In the genomic region with DNA sequence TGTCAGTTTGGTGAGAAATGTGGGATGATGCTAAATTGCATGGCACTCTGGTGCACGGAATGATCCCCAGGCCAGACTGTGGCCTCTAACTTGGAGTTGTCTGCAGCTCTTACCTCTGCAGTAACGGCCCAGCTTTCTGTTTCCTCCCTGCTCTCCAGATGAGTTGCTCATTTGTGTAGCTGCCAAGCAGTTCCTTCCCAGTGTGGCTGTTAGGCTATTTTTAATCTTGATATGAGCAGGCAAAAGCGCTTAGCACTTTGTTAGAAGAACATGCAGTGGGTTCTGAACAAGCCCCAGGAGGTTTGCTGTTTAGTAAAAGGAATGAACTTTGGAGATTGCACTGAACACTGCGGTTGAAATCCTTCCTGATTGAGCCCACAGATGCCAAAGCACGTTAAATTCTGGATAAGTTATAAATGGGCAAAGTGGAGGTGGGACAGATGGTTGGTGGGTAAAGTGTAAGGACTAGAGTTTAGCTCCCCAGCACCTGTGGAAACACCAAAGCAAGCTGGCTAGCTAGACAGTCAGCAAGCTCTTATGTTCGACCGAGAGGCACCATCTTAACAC, we compare ENCODE assay signal across 18 mouse cellular contexts. TPM values are rescaled to one million over a fixed set of nuclear protein-coding genes. Genes with fewer than 3 reads are reported as not detected.
DNase-seq lines count a peak whose midpoint lies in the region; ATAC-seq and TF ChIP-seq lines count a peak whose summit lies in the region.
"Had no signal": no experiment of that assay in that cellular context is flagged by ENCODE, and none has a peak within 500 bp of the region (broad histone marks: within the 10 kb centered on the region; RNA-seq: fewer than 3 reads in every experiment).

No protein-coding gene starts in this region.

- no peak for DNase-seq in gastrocnemius, adult 2 months
- DNase-seq in gastrocnemius, adult 8-10 months (ENCODE audit: low spot score in 2 of 2): no peak
- DNase-seq in left cerebral cortex, adult 2 months (ENCODE audit: extremely low spot score in 1 of 2, low spot score in 2 of 2): peak in 1 of 2 experiments; percentile 30
- no peak for DNase-seq in left cerebral cortex, postnatal 10 days (ENCODE audit: extremely low spot score in 1 of 2, low spot score in 2 of 2)
- DNase-seq in 416B (ENCODE audit: low read depth): peak; percentile 10
- DNase-seq in brain, adult 2 months (ENCODE audit: low read depth, low spot score): peak; percentile 76
- DNase-seq: adrenal gland, postnatal 36 days; cerebellum, adult 8-10 months; gastrocnemius, postnatal 14 days; kidney, adult 8-10 months; kidney, postnatal 36 days; liver, postnatal 0 days; lung, postnatal 14 days had no signal

- TF ChIP-seq CTCF in gastrocnemius, adult 2 months (IDR thresholded peaks at IDR 0.05): no peak
- TF ChIP-seq CTCF in left cerebral cortex, adult 2 months (IDR thresholded peaks at IDR 0.05): no peak

- H3K27ac ChIP-seq in gastrocnemius, adult 2 months: peak overlapping the region; percentile 85
- peak overlapping the region; percentile 2; the same call in 1 of the 2 replicates for H3K27ac ChIP-seq in left cerebral cortex, adult 2 months
- H3K27ac ChIP-seq: forebrain, embryonic 13.5 days; hindbrain, embryonic 12.5 days; limb, embryonic 15.5 days had no signal

- no peak for ATAC-seq in erythroid progenitor cell, adult 5-6 weeks (replicated peaks; ENCODE audit: low FRiP score, poor library complexity, severe bottlenecking)
- ATAC-seq: forebrain, embryonic 13.5 days; inflammation-experienced regulatory T-cells, adult 6 months; liver, postnatal 0 days had no signal

- intact Hi-C loops in gastrocnemius, adult 2 months (cut with DNase I): no loop called here
- intact Hi-C loops in left cerebral cortex, adult 2 months (cut with DNase I): loop anchor here (5.0 kb wide), 1 partner anchor 169 kb away; no protein-coding TSS in a partner anchor
- intact Hi-C loops in left cerebral cortex, postnatal 10 days (cut with DNase I): no loop called here

- peak overlapping the region; percentile 8; the same call in 1 of the 2 replicates for H3K4me3 ChIP-seq in gastrocnemius, adult 2 months
- H3K4me3 ChIP-seq in left cerebral cortex, adult 2 months: no peak overlapping the region
- H3K4me3 ChIP-seq: forebrain, embryonic 13.5 days; hindbrain, embryonic 12.5 days; limb, embryonic 15.5 days had no signal

RNA-seq across cellular contexts. Expression of a gene that starts 2.8 kb away (rescaled TPM):
- 10 to 100 TPM; 22.7 to 37.0 TPM for total RNA-seq in gastrocnemius, adult 2 months (2021)
- 10 to 100 TPM; 22.9 to 26.5 (median 24.0) TPM for total RNA-seq in gastrocnemius, adult 8-10 months (2022)
- 10 to 100 TPM; 35.0 to 40.6 TPM for total RNA-seq in left cerebral cortex, adult 2 months (2021)
- 10 to 100 TPM; 44.2 to 49.7 TPM for total RNA-seq in left cerebral cortex, postnatal 10 days (2021)
- total RNA-seq in erythroid progenitor cell, adult 5-6 weeks (2015; ENCODE audit: low replicate concordance): 92.6 and 97.3 TPM in 2 replicates
- total RNA-seq in erythroid progenitor cell, adult 5-6 weeks (2017; ENCODE audit: low replicate concordance): 114 and 121 TPM in 2 replicates

RNA-seq across cellular contexts. Expression of a gene that starts 2.8 kb away (rescaled TPM):
- 1 to 10 TPM; 7.6 to 8.3 TPM for total RNA-seq in gastrocnemius, adult 2 months (2021)
- 1 to 10 TPM; 6.4 to 9.5 (median 8.2) TPM for total RNA-seq in gastrocnemius, adult 8-10 months (2022)
- total RNA-seq in left cerebral cortex, adult 2 months (2021): 10 to 100 TPM; 12.9 to 13.2 TPM
- 10 to 100 TPM in 1 of 2 experiments, 1 to 10 TPM in 1; 10.0 to 10.3 TPM for total RNA-seq in left cerebral cortex, postnatal 10 days (2021)
- 3.2 and 5.4 TPM in 2 replicates for total RNA-seq in erythroid progenitor cell, adult 5-6 weeks (2015; ENCODE audit: low replicate concordance)
- 4.7 and 6.4 TPM in 2 replicates for total RNA-seq in erythroid progenitor cell, adult 5-6 weeks (2017; ENCODE audit: low replicate concordance)

RNA-seq across cellular contexts. Expression of a gene that starts 45.0 kb away (rescaled TPM):
- 10 to 100 TPM; 21.0 to 25.3 TPM for total RNA-seq in gastrocnemius, adult 2 months (2021)
- total RNA-seq in gastrocnemius, adult 8-10 months (2022): 10 to 100 TPM; 21.9 to 30.1 (median 24.6) TPM
- total RNA-seq in left cerebral cortex, adult 2 months (2021): 10 to 100 TPM; 29.3 to 30.0 TPM
- 10 to 100 TPM; 26.5 to 30.9 TPM for total RNA-seq in left cerebral cortex, postnatal 10 days (2021)
- total RNA-seq in erythroid progenitor cell, adult 5-6 weeks (2015; ENCODE audit: low replicate concordance): 6.7 and 6.8 TPM in 2 replicates
- 6.3 and 19.0 TPM in 2 replicates for total RNA-seq in erythroid progenitor cell, adult 5-6 weeks (2017; ENCODE audit: low replicate concordance)

RNA-seq across cellular contexts. Expression of a gene that starts 45.2 kb away (rescaled TPM):
- total RNA-seq in gastrocnemius, adult 2 months (2021): 10 to 100 TPM in 1 of 2 experiments, 1 to 10 TPM in 1; 8.0 to 10.2 TPM
- 10 to 100 TPM in 1 of 4 experiments, 1 to 10 TPM in 3; 8.4 to 11.4 (median 9.1) TPM for total RNA-seq in gastrocnemius, adult 8-10 months (2022)
- total RNA-seq in left cerebral cortex, adult 2 months (2021): 10 to 100 TPM; 20.8 to 21.2 TPM
- 10 to 100 TPM; 19.3 to 19.7 TPM for total RNA-seq in left cerebral cortex, postnatal 10 days (2021)
- total RNA-seq in erythroid progenitor cell, adult 5-6 weeks (2015; ENCODE audit: low replicate concordance): 2.9 and 4.0 TPM in 2 replicates
- total RNA-seq in erythroid progenitor cell, adult 5-6 weeks (2017; ENCODE audit: low replicate concordance): 2.3 and 3.0 TPM in 2 replicates

Comparison
In these comparisons a context has a peak if more than half of its experiments do, and no peak if none do; other contexts are left out.
1. DNase-seq: peak in 416B (single experiment) and brain, adult 2 months (single experiment); none in gastrocnemius, adult 2 months (single experiment), gastrocnemius, adult 8-10 months (0 of 2) and left cerebral cortex, postnatal 10 days (0 of 2).